Mouse (Mus musculus) myocyte (in vitro differentiated cells): ENCODE measurements around the gene Prkn.

Source experiments
- CEBPB ChIP-seq: IDR thresholded peaks from 2 replicates; pipeline ENCODE4 v1.6.1; 2011; ENCODE audit warnings: mild to moderate bottlenecking, moderate library complexity; ENCODE audit not compliant: poor library complexity, insufficient read depth, severe bottlenecking
- E2F4 ChIP-seq: IDR thresholded peaks from one replicate; pipeline ENCODE4 v1.6.1; 2011; ENCODE audit warnings: mild to moderate bottlenecking, control low read depth, moderate library complexity; ENCODE audit not compliant: insufficient read depth
- MAX ChIP-seq: IDR thresholded peaks from one replicate; pipeline ENCODE4 v1.6.1; 2011; ENCODE audit warnings: low read depth, mild to moderate bottlenecking, control low read depth
- MYOD1 ChIP-seq, 3 experiments: IDR thresholded peaks; one replicate each; pipeline ENCODE4 v1.6.1; 2011; ENCODE audit warnings: control low read depth in 2 of 3, low read depth in 2 of 3, mild to moderate bottlenecking in 2 of 3, moderate library complexity in 1 of 3; ENCODE audit not compliant: insufficient read length in 2 of 3, control insufficient read depth in 1 of 3
- POLR2A ChIP-seq: IDR thresholded peaks from one replicate; pipeline ENCODE4 v1.6.1; 2011; ENCODE audit warnings: low read depth, mild to moderate bottlenecking, control low read depth, moderate library complexity; ENCODE audit not compliant: insufficient read length
- POLR2AphosphoS2 ChIP-seq: IDR thresholded peaks from one replicate; pipeline ENCODE4 v1.6.1; 2011; ENCODE audit warnings: low read depth, control low read depth; ENCODE audit not compliant: insufficient read length
- REST ChIP-seq: IDR thresholded peaks from one replicate; pipeline ENCODE4 v1.6.1; 2011; ENCODE audit warnings: mild to moderate bottlenecking, control low read depth, moderate library complexity; ENCODE audit not compliant: insufficient read depth, insufficient read length
- SRF ChIP-seq: IDR thresholded peaks from one replicate; pipeline ENCODE4 v1.6.1; 2011; ENCODE audit warnings: low read depth; ENCODE audit not compliant: control insufficient read depth, insufficient read length
- TCF12 ChIP-seq: IDR thresholded peaks from one replicate; pipeline ENCODE4 v1.6.1; 2011; ENCODE audit warnings: mild to moderate bottlenecking, control low read depth; ENCODE audit not compliant: poor library complexity, insufficient read depth, severe bottlenecking
- USF1 ChIP-seq: IDR thresholded peaks from one replicate; pipeline ENCODE4 v1.6.1; 2011; ENCODE audit warnings: low read depth, mild to moderate bottlenecking, control low read depth, moderate library complexity

- TF ChIP-seq MAX (no peak), POLR2A (no peak), E2F4 (no peak), POLR2AphosphoS2 (no peak), MYOD1 (IDR thresholded peaks at IDR 0.05; ENCODE audit: control insufficient read depth in 1 of 3, insufficient read length in 2 of 3, low read depth in 2 of 3) (no peak), TCF12 (no peak), REST (no peak), USF1 (no peak), SRF (no peak), CEBPB (no peak)
These were observed 246.9 kb downstream of the Prkn start for GRCm38 (mm10) chr17:11087088-11087487.
